Mouse (Mus musculus) mouse embryonic stem cell (cell line): ENCODE data around the gene Nodal.

ENCODE experiments used
- in situ Hi-C, 2 experiments: fragments of 300-500 bp; cut with MboI; formaldehyde crosslinking; loops; 1 replicate in 1 of 2; 3 replicates in 1 of 2; pipeline ENCODE4 v1.14.3; 2019 to 2020; ENCODE audit warnings: low sequenced_read_pairs in 2 of 2, low pct_unique_long_range_greater_than_20kb in 1 of 2, mixed read lengths in 1 of 2; ENCODE audit not compliant: unreplicated experiment in 1 of 2

The Nodal gene

DNA sequence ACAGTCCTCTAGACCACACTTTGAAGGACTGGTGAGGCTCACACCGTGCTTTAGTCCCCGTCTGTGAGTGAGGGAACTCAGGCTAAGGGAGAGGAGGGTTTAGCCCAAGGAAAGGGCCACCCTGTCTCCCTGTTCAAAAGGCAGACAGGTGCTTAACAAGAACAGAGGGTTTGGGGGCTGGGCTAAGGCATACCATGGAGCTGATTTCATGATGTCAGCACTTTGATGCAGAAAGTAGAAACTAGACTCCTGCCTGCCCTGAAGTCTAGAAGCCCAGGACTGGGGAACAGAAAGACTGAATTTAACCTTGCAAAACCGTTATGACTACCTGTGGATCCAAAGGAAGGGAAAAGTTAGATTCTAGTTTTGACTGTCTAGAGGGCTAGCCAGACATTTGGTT, 39.4 kb downstream of the Nodal start:
- in situ Hi-C loops = no loop called here

DNA sequence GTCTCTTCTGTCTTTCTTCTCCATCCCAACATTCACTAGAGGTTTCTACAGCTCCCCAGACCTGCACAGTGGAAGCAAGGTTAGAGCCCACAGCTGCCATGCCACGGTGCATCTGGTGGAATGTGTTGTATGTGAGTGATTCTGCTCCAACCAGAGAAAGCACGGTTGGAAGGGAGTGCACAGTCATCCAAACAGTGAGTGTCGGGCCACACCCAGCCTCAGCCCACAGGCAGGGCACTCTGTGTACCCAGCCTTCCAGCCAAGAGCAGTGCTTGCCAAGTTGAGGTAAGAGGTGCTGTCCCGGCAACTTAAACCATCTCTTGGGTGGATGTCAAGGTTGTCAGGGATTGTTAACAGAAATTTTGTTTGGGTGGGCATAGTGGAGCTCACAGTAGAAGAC, 47.2 kb downstream of the Nodal start:
- in situ Hi-C loops = no loop called here

DNA sequence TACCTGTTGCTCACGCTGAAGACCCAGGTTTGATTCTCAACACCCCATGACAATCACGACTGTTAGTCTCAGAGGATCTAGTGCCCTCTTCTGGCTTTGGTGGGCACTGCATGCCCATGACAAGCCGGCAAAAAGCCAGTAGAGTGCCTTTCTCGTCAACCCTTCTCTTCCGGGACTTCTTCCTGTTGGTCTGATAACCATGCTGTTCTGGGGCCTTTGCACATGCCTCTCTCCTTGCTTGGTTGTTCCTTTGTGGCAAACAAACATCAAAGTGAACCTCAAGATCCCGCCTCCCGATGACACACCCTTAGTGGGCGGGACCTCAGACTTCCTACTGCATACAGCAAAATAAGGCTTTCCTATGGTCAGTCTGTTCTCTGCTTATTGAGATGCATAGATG, 48.5 kb downstream of the Nodal start:
- in situ Hi-C loops = no loop called here

DNA sequence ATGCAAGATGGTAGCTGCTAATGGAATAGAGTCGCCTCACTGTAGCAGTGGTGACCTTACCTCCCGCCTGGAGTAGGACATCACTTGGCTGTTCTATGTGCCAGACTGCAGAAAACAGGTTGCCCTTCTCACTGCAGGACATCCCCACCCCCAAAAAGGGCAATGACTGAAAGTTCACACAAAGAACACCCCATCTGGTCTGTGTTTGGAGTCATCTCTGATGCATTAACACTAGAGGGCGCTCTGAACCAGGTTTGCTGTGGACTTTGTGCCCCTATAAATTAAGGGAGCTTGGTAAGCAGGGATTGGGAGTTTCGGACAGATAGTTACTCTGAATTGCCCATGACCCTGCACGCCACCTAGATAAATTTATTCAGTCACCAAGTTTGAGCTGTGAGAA, 49.1 kb downstream of the Nodal start:
- in situ Hi-C loops = no loop called here

DNA sequence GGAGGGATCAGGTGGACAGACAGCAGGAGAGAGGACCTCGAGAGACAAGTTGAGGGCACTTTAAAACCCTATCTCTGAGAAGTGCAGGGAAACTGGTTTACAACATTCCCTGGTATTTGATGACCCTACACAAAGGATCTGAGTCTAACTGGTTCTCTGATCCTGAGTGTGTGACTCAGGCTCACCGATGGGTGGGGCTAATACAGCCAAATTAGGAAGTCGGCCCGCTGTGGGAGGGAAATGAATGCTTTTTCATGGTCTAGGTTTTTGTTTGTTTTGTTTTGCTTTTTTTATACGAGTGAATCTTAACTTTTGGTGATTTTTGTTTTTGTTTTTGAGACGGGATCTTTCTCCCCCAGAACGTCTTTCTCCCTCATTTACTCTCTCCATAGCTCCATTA, 51.1 kb downstream of the Nodal start:
- in situ Hi-C loops = no loop called here

DNA sequence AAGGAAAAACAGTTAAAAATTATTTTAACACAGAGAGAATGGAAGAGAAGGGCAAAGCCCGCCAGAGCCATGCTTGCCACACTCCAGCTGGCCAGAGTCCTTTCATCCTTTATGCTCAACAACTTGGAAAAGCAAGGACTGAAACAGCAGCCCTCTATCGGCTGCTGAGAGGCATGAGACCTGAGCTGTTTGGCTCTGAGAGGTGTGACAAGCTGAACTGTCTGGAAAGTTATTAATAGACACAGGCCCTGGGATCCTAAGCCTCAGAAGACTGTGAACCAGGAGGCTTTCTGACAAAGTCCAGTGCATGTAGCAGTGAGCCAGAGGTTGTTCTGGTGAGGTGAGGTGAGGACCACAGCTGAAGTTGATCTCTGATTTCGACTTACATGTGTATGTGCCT, 55.9 kb downstream of the Nodal start:
- in situ Hi-C loops = loop anchor here in 1 of 2 experiments (10.0 kb wide), 1 partner anchor 131 kb away; no protein-coding TSS in a partner anchor

DNA sequence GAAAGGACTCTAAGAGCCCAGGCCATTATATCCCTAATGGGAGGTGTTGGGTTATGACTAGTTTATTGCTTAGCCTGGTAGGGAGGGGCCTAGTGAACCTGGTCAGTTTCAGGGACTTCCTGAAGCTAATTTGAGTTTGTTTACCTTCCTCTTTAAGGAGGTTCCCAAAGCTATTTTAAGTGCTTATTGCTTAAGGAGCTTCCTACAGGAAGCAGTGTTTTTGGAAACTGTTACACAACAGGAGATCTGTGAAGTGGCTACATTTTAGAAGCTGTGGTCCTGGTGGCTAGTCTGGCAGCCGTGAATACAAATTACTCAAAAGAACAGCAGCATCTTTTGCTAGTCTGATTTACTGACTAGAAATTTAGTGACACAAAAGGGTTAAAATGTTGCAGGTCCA, 56.6 kb downstream of the Nodal start:
- in situ Hi-C loops = loop anchor here in 1 of 2 experiments (10.0 kb wide), 1 partner anchor 130 kb away; no protein-coding TSS in a partner anchor
